ENCODE assay signal across 8 mouse cellular contexts in genomic region chr9:62811516-62812121, GRCm38 (mm10). TPM values are rescaled to one million over a fixed set of nuclear protein-coding genes. Genes with fewer than 3 reads are reported as not detected.
DNase-seq lines count a peak whose midpoint lies in the region; ATAC-seq and TF ChIP-seq lines count a peak whose summit lies in the region.

Fem1b (minus strand) TSS chr9:62811934.

- H3K4me3 ChIP-seq in cortical plate, adult 2 months (ENCODE audit: insufficient read depth, low read length), result peak within 1 kb of the TSS; percentile 100

- peaks cover 11% of the 10 kb centered on the region for H3K4me1 ChIP-seq in cortical plate, adult 2 months (ENCODE audit: control insufficient read depth, insufficient read depth, low read length)

- peak; percentile 80 to 81 for DNase-seq in gastrocnemius, adult 8-10 months (ENCODE audit: low spot score in 2 of 2)
- DNase-seq in induced T-regulatory cell, adult 2 months (ENCODE audit: low read depth), result peak; percentile 96
- peak; percentile 79 to 89 for DNase-seq in left cerebral cortex, adult 9 months (ENCODE audit: low spot score in 2 of 2)
- DNase-seq in right cerebral cortex, postnatal 14 days, result peak; percentile 82
- DNase-seq in urinary bladder, postnatal 36 days (ENCODE audit: low spot score in 2 of 2), result peak; percentile 86 to 88

- H3K27ac ChIP-seq in cortical plate, adult 2 months (ENCODE audit: insufficient read depth, low read length), result peak within 1 kb of the TSS; percentile 95

- ATAC-seq in activated CD4-positive, CD25-positive, alpha-beta regulatory T cell, adult 4 months, result peak; percentile 77
- peak; percentile 91 for ATAC-seq in megakaryocyte progenitor cell, adult 5-6 weeks (replicated peaks; ENCODE audit: poor library complexity)

- no peak for TF ChIP-seq CTCF in cortical plate, adult 2 months (IDR thresholded peaks at IDR 0.05; ENCODE audit: extremely low read depth, insufficient read depth, low read length)

- TF ChIP-seq POLR2A in cortical plate, adult 2 months (IDR thresholded peaks at IDR 0.05; ENCODE audit: extremely low read depth, insufficient read depth, low read length), result peak; percentile 96

RNA-seq across cellular contexts. Expression of gene Fem1b, which starts in this region (rescaled TPM):
- 1 to 10 TPM; 3.6 TPM for polyA plus RNA-seq in activated CD4-positive, CD25-positive, alpha-beta regulatory T cell, adult 4 months (2017; shearing (Covaris generic))
- 41.9 and 42.6 TPM in 2 replicates for polyA plus RNA-seq in cortical plate, adult 2 months (2012; rRNA removed)
- 10 to 100 TPM; 11.7 to 15.2 (median 13.0) TPM for total RNA-seq in gastrocnemius, adult 8-10 months (2022)
- 28.2 and 31.4 TPM in 2 replicates for total RNA-seq in megakaryocyte progenitor cell, adult 5-6 weeks (2015)
- 46.9 and 54.6 TPM in 2 replicates for total RNA-seq in megakaryocyte progenitor cell, adult 5-6 weeks (2017)

Comparison
In these comparisons a context has a peak if more than half of its experiments do, and no peak if none do; other contexts are left out.
1. Peak in every context shown above with its lines: DNase-seq, ATAC-seq, H3K4me3 ChIP-seq and H3K27ac ChIP-seq.